Mouse (Mus musculus): ENCODE results near the gene Msh5.
A peak's percentile ranks its signal among the peaks of the same experiment; 100 is the strongest.
"Not testable (repeated sequence)": the region's sequence is repeated elsewhere in the genome, so short reads cannot be mapped to it uniquely, and the experiment has no call there.

Gene Msh5

GRCm38 (mm10) chr17:35021842-35022477 is 24.6 kb downstream of the Msh5 start:
- DNase-seq, result peak; percentile 10

- DNase-seq, result peak; percentile 91
These were observed 25.3 kb downstream of the Msh5 start for GRCm38 (mm10) chr17:35021163-35021808.

DNA sequence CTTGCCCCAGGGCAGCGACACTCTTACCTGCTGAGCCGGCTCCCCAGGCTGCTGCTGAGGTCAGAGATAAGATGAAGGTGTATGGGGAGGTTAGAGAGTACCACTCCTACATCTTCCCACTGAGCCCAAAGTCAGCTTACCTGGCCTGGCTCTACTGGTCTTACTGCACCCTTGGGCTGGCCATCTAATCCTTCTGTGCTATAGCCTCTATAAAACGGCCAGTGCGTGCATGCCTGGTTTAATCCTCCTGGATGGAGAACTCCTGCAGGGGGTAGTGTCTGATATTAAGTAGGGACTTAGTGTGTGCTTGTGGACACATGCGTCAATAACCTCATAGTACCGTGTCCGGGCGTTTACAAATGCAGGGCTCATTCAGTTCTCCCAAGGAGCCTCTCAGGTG is 26.0 kb downstream of the Msh5 start:
- no peak for DNase-seq

DNA sequence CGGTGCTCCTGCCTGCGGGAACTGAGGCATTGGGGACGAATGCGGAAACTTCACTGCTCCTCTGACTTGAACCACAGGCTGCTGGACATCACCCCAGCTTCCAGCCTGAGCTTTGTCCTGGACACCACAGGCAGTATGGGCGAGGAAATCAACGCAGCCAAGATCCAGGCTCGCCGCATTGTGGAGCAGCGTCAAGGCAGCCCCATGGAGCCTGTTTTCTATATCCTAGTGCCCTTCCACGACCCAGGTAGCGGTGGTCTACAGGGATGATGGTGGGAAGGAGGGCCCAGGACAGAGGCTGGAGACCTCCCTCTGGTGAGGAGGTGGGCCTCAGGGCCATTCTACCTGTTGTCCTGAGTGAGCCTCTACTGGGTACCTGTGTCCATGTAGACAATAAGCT is 26.7 kb downstream of the Msh5 start:
- DNase-seq, result no peak

DNA sequence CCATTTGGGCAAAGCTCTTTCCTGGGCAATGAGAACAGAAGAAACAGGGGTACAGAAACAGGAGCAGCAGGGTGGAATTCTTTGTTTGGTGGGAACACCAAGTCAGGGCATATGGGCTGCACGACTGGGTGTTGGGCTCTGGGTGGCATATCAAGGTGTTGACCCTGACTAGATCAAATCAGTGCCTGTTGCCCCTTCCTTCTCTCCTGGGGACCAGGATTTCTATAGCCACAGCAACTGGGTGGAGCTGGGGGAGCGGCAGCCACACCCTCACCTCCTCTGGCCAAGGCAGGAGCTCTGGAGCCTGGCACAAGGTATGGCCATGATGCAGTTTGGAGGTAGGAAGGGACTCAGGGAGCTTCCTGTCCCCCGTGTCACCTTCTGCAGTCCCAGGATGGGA is 28.4 kb downstream of the Msh5 start:
- DNase-seq, result no peak

DNA sequence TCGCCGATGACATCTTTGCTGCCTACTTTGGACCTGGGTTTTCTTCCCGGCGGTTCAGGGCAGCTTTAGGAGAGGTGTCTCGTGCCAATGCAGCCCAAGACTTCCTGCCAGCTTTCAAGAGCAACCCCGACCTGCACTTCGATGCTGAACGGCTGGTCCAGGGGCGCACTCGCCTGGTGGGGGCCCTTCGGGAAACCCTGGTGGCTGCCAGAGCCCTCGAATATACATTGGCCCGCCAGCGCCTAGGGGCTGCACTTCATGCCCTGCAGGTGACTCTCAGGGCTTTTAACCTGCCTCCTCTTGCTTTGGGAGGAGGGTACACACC is 28.9 kb downstream of the Msh5 start:
- no peak for DNase-seq

DNA sequence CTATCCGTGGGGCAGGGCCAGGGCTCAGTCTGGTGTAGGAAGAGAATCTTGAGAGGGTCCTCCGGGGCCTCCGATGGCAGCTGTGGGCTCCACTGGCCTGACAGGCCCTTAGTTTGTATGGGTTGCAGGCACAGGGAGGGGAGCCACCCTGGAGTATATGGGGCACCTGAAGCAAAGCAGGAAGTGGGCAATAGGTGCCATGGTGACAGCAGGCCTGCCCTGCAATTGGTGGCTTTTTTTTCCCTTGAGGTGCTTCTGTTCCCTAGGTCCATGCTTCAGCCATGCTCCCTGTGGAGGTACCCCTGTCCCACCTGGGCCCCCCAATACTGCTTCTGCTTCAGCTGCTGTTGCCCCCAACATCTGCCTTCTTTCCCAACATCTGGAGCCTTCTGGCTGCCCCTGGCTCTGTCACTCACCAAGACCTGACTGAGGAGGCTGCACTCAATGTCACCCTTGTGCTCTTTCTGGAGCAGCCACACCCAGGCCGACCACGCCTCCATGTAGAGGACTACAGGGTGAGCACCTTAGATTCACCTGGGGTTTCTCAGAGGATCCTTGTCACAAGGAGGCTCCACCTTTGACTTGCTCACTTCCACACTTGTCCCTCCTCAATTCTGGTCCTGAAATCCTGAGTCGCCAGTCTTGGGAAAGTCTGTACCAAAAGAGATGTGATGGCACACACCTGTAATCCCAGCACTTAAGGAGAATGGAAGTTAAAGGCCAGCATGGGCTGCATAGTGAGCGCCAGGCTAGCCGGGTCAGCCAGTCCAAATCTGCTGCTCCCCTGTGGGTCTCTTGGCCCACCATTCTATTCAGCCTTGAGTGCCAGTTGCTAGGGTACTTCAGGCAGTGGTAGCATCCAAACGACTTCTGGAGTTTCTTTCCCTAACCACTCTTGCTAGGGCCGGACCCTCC is 29.5 kb downstream of the Msh5 start:
- no peak for DNase-seq

GRCm38 (mm10) chr17:35016376-35016775 is 30.2 kb downstream of the Msh5 start, which contains the start of gene Vwa7:
Vwa7 (plus strand) TSS chr17:35016579.
- peak; percentile 33 for DNase-seq

DNA sequence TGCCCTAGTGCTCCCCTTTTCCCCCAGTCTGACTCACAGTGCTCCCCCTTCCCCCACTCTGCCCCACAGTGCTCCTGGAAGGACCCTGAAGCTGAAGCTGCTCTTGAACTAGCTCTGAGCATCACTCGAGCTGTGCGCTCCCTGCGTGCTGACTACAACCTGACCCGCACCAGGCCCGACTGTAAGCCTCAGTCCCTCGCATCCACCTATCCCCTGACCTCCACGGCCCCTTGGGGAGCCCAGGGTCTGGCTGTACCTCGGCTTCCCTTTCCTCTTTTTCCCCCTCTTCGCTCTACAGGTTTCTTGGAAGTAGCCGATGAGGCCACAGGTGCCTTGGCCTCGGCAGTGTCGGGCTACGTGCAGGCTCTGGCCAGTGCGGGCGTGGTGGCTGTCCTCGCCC is 31.2 kb downstream of the Msh5 start:
- DNase-seq, result no peak

DNA sequence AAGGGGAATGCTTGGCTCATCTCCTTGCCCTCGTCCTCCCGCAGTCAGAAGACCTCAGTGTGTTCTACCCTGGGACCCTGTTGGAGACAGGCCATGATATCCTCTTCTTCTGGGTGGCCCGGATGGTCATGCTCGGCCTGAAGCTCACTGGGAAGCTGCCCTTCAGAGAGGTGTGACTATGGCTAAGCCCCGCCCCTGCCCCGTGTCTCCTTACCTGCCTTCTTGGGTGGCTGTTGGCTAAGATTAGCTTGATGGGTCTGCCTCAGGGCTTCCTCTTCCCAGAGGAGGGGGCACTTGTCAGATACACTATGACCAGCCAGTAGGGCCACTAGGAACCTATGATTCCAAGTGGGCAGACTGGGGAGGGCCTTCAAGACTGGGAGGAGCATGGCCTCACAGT is 33.3 kb downstream of the Msh5 start:
- no peak for DNase-seq

DNA sequence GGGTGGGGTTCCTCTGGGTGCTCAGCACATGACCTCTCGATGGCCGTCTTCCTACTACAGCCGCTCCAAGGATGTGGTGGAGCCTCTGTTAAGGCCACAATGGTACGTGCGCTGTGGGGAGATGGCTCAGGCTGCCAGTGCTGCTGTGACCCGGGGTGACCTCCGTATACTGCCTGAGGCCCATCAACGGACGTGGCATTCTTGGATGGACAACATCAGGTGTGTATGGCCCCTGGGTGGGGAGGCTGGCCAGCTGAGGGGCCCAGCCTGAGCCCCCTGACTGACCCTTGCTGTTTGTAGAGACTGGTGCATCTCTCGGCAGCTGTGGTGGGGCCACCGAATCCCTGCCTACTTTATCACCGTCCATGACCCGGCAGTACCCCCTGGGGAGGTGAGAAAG is 34.1 kb downstream of the Msh5 start:
- DNase-seq, result no peak

GRCm38 (mm10) chr17:35011440-35011839 is 35.1 kb downstream of the Msh5 start:
- no peak for DNase-seq

GRCm38 (mm10) chr17:35009586-35009985 is 37.0 kb downstream of the Msh5 start:
- DNase-seq, result no peak

GRCm38 (mm10) chr17:35007387-35007991 is 39.1 kb downstream of the Msh5 start:
- DNase-seq, result no peak

DNA sequence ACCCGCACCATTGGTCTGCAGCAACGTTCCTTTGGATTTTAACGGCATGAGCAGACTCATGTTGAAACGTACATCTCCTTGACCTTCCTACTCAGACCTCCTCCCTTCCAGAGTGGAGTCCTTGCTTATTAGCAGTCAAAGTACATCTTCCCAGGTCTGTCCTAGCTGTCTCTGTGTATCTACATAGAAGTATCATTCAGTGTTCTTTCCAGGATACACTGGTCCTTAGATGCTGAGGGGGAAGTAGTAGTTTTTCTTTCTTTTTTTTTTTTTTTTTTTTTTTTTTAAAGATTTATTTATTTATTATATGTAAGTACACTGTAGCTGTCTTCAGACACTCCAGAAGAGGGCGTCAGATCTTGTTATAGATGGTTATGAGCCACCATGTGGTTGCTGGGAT is 40.6 kb downstream of the Msh5 start:
- DNase-seq, result not testable (repeated sequence)

DNA sequence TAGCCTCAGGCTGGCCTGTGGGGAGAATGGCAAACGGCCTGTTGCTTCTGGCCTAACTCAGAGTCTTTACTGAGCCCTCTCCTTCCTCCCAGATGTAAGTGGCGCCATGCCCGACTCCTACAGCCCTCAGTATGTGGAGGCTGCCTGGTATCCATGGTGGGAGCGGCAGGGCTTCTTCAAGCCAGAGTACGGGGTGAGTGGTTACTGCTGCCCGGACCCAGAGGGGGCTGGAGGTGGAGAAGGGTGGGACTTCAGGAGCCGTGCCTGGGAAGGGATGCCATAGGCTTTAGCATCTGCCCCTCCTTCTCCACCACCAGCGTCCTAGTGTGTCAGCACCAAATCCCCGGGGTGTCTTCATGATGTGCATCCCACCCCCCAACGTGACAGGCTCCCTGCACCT is 41.4 kb downstream of the Msh5 start:
- no peak for DNase-seq

- no peak for DNase-seq
These were observed 42.3 kb downstream of the Msh5 start for GRCm38 (mm10) chr17:35004075-35004717.

DNA sequence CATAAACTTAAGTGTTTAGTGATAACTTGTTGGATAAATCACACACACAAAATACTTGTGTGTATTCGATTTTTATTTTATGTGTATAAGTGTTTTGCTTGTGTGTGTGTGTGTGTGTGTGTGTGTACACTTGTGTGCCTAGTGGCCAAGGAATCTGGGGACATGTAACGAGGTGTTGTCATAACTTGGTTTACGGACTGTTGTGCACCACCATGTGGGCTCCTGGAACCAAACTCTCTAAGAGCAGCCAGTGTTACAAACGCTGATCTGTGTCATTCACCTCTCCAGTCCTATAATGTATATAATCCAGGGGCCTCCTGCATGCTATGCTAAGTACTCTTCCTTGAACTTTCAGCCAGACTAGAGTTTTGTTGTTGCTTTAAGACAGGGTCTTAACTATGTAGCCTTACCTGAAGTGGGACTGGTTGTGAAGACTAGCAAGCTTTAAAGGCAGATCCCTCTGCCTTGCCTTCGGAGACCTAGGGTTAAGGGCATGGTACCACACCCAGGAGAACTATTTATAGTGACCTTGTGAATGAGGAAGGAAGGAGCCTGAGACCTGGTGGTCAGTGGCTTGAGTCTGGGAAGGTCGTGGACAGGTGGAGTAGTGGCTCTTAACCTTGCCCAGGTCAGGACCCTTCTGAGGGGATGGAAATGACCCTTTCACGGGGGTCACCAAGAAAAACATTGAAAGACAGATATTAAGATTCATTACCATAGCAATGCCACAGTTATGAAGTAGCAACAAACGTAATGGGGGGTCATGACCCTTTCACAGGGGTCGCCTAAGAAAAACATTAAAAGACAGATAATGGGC is 43.3 kb downstream of the Msh5 start:
- no peak for DNase-seq

- DNase-seq, result no peak
These were observed 44.2 kb downstream of the Msh5 start for GRCm38 (mm10) chr17:35002153-35002865.

GRCm38 (mm10) chr17:35001452-35002152 is 44.9 kb downstream of the Msh5 start:
- no peak for DNase-seq
